Mouse (Mus musculus): Measurements from ENCODE around the gene Serping1.

DNA sequence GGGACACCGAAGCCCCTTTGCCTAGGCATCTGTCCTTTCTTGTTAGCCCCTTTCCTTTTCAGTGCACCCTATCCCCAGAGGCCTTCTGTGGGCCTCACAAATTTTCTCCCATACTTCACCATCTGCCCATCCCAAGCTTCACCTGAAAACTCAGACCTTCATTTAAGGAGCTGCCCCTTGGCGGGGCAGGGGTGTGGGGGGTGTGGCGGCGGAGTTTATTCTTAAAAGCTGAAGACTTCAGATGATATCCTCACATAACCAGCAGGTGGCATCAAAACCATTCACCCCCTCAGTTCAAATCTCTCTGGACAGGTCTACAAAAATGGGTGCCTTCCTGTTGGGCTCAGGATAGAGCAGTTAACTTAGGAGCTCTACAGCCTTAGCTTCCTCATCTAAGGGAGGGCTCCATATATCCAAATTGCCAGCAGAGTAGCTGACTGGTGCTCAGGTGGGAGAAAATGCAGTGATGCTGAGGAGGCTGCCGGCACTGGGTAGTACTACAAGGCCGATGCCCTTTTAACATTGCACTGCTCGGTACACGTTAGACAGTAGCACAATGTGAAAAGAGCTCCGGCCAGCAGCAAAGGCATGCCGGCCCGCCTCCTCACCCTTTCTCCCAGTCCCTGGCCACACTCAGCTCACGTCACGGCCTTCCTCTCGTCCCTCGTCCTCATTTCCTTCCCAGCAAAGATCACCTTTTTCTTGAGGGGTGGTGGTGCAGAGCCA is 34.5 kb downstream of the Serping1 start:
- TF ChIP-seq POLR2A (IDR thresholded peaks at IDR 0.05; ENCODE audit: low read depth, low read length) (no peak), CTCF (conservative IDR thresholded peaks at IDR 0.05; ENCODE audit: insufficient read depth, insufficient read length, low read depth, low read length) (0 out of 2 replicates have a peak, but pooled peaks have one; percentile 18)
